Mouse (Mus musculus): ENCODE measurements around the gene Nlrc4.
"Not testable (repeated sequence)": the region's sequence is repeated elsewhere in the genome, so short reads cannot be mapped to it uniquely, and the experiment has no call there.

The Nlrc4 gene

DNA sequence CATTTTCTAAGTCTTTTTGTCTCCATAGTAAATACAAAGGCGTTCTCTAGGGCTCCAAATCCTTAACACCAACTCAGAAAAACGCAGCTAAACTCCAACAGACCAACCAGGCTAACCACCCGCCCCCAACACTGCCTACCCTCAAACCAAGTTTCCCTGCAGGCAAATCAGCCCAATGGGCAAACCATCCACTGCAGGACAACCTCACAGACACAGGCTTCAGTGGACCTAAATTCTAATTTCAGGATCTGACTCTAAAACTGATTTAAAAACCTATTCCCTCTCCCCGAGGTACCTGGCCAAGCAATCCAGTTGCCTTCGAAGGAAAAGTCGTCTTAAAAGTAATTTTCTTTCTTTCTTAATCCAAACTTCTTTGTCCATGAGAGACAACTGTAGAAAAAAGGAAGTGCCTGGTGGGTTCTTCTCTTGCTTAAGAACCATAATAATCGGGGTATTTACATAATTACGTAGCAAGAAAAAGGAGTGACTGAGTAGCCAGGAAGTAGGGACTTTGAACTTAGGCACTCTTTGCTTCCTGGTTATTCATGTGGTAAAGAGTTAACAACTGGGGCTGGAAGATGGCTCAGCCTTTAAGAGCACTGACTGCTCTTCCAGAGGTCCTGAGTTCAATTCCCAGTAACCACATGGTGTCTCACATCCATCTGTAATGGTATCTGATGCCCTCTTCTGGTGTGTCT, at the start of gene Nlrc4:
Gene Nlrc4, minus strand, starts transcription at position 432 of the 698 bp plus-strand sequence.
- DNase-seq (ENCODE audit: low read depth, low spot score) = no peak

DNA sequence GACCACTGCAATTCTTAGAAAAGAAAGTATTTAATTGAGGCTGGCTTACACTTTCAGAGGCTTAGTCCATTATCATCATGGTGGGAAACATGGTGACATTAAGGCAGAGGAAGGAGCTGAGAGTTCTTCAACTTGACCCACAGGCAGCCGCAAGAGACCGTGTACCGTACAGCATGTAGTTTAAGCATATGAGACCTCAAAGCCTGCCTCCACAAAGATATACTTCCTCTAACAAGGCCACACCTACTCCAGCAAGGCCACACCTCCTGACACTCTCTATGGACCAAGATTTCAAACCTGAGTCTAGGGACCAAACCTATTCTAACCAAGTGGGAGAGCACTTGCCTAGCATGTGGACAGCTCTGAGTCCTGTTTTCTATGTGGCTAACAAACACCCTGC, 49.7 kb upstream of the Nlrc4 start:
- DNase-seq (ENCODE audit: low read depth, low spot score) = no peak

DNA sequence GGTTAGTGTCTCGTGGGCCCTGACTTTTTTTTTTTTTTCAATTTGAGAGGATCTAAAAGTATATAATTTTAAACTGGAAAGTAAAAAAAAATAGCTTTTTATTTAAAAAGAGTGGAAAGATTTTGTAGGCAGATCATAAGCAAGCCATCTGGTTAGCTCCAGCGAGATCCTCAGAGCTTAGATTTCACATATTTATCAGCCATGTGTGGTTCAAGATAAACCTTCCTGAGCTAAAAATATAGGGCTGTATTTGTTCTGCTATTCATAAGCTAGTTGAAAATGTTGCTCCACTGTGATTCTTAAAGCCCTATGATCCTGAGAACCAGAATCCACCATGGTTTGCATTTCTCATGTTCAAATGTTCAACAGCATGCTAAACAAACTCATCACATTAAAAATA, 49.0 kb upstream of the Nlrc4 start:
- DNase-seq (ENCODE audit: low read depth, low spot score) = peak; percentile 90

DNA sequence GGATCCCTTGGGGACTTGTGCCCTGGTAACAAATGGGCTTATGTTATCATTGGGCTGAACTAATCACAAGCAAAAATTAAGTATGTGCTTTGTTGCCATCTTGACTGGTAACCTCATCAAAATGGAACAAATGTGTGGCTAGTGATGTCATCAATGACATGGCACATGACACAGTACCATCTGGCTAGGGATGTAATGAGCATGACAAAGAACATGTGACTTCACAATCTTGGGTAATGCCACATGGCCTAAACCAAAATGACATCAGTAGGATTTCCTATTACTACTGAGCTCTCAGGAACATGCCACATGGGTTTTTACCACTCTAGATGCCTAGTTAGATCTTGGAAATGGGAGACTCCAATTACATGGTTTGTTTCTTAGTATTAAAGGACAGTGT, 42.1 kb upstream of the Nlrc4 start:
- DNase-seq (ENCODE audit: low read depth, low spot score) = no peak

DNA sequence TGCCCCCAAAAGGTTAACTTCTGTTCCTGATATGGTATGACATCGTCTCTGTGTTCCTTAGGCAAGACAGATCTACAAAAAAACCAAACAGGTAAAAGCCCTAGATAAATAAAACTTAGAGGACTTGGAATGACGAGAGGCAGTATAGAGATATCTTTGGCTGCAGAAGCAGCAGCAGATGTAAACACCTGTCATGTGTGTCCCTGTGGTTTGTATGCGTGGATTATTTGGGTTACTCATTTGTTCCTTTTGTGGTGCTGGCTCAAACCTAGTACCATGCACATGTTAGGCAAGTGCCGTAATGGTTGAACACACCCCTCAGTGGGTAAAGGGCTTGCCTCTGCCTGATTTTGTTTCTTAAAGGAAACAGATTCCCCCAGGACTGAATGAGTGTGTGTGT, 41.3 kb upstream of the Nlrc4 start:
- no peak for DNase-seq (ENCODE audit: low read depth, low spot score)

DNA sequence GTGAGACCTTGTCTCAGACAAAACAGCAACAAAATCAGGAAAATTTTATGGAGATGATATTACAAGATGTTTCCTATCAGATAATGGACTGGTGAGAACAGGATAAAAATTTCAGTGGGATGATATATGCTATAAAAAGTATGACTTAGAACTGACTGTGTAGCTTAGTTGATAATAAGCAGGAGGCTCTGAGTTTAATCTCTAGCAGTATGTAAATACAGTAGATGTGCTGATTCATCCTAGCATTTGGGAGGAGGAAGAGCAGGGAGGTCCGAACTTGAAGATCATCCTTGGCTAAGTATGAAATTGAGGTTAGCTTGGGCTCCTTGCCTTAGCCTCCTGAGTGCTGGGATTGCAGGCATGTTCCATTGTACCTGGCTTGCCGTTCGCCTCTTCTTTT, 32.6 kb upstream of the Nlrc4 start:
- no peak for DNase-seq (ENCODE audit: low read depth, low spot score)

DNA sequence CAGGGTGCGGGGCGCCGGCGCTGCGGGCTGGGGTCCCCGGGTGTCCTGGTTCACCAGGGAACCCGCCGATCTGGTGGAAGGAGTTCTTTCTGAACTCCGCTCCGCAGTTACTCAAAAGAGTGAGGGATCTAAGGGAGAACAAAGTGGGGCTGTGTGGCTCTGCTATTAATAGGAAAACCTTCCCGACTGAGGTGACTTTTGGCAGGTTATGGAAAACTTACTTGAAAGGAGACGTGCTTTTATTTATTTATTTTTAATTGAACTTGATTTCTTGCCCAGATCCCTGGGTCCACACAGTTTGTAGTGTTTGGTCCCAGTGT, 30.9 kb upstream of the Nlrc4 start:
- DNase-seq (ENCODE audit: low read depth, low spot score) = no peak

DNA sequence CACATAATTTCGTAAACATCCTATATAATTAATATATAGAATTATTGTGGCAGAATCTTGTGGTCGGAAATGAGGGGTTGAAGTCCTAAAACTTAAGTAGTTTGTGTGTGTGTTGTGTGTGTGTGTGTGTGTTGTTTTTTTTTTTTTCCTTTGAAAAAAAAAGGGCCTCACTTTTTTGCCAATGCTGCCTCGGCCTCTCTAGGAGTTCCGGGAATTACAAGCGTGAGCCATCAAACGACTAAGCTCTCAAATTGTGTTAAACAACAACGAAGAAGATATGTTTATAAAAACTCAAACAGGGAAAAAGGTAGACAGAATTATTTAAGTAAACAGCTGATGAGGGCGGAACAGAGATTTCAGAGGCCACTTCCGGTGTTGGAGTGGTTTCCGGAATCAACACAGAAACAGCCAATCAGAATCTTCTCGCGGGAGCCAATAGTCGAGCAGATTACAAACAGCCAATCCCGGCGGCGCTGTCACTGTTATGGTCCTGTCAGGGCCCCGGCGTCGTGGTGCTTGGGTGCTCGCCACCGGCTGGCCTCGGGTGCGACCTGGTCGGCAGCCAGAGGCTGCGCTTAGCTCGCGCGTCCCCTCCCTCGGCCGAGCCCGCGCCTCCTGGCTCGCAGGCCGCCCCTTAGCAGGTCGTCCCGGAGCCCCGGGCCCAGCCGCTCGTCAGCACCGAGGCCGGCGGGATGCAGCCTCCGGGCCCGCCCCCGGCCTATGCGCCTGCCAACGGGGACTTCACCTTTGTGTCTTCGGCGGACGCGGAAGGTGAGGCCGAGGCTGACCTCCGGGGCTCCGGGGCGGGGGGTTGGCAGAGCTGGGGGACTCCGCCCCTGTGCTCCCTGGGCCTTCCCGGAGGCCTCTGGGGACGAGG, 30.3 kb upstream of the Nlrc4 start, which contains the start of gene Yipf4:
Gene Yipf4, plus strand, starts transcription at position 470 of the 877 bp plus-strand sequence.
- DNase-seq (ENCODE audit: low read depth, low spot score) = peak; percentile 96

DNA sequence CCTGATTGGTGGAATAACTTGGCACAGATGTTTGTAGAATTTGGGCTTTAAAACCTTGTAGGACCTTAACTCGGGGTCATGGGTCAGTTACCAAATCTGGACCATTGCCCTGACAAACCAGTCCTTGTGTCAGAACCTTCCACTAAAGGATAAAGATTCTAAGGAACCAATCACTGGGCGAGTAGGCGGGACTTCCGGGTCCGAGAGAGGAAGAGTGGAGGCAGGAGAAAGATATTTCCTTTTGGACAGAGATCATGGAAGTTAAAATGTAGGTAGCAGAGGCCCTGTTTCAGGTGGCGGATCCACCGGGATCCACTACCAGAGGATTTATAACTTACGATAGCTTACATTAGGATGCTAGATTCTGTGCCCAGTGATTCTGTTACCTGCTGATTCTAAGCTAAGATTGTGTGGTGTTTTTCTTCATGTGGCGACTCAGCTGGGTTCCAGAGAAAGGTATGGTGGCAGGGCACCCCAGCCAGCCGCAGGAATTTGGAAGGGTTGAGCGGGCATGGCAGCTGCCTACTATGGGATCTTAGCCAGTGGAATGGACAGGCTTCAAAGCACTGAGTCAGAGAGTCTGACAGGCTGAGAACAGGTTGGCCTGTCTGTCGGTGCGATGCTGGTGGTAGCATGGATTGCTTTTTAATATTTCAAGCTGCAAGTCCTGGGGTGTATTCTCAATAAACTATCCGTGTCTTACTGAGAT, 21.6 kb upstream of the Nlrc4 start:
- no peak for DNase-seq (ENCODE audit: low read depth, low spot score)

DNA sequence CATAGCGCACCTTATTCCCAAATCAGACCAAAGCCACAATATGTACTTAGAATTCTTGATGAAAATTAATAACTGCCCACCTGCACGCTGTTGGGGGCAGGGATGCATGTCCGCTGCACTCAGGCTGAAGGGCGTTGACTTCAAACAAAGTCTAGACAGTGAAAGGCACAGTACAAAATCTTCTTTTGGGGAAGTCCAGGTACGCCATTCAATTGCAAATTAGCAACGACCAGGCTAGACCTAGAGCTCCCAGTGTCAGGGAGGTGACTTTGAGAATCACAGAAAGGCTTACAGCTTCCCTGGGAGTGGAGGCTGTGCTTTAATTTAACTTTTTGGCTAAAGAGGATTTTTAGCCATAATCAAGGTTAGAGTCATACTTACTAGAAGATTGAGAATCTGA, 11.2 kb upstream of the Nlrc4 start:
- DNase-seq (ENCODE audit: low read depth, low spot score) = not testable (repeated sequence)

DNA sequence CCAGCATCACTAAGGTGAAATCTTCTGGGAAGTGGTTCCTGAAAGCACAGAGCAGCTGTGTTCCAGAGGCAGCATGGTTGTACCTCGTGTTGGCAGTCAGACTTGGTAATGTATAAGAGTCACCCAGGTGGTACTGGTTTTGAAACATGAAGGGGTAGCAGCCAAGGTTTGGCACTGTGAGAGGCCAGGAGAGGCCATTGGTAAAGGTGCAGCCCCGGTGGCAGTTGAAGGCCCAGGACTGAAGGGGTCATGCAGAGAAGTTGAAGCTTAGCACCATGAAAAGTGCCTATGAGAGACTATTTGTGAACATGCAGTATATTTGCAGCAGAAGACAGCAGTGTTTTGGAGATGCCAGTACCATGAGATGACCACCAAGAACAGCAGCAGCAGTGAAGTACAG, 9.0 kb upstream of the Nlrc4 start:
- DNase-seq (ENCODE audit: low read depth, low spot score) = not testable (repeated sequence)

DNA sequence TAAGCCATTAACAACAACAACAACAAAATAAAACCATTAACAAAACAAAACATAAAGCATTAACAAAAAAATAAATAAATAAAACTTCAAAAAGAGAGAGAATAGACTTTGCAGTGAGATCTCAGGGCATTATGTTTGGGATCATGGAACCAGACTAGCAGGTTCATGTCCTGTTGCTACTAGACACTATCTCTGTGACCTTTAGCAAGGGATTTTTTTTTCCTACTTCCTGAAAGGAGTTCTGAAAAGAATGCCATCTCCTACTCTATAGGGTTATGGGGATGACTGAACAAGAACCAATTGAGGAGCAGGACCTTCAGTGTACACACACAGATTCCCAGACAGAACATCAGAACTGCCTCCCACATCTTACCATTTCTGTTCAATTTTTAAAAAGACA, 4.6 kb upstream of the Nlrc4 start:
- no peak for DNase-seq (ENCODE audit: low read depth, low spot score)

DNA sequence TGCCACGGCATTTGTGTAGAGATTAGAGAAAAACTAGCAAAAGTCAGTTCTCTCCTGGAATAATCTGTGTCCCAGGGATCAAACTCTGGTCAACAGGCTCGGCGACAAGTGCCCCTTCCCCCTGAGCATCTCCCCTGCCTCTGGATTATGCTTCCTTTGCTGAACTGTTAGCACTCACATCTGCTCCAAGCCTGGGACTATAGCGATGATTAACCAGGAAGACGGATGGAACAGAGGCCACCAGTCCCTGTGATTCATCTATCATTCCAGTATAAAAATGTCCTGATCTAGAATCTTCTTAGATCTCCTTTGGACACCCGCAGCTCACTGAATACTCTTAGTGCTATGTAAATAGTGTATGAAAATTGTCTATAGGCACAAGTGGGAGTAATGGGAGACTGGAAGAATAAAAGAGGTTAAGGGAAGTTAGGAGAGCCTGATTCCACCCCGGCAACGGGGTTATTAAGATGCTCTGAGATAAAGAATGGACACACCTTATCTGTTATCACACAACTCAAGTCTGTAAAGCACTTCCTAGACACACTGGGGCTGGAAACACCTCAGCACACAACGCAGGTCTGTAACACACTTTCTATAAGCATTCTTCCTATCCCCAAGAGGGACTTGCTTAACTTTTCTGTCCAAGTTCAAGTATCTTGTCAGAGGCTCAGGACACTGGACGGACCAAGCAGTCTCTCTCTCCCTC, 817 bp downstream of the Nlrc4 start:
- DNase-seq (ENCODE audit: low read depth, low spot score) = no peak

DNA sequence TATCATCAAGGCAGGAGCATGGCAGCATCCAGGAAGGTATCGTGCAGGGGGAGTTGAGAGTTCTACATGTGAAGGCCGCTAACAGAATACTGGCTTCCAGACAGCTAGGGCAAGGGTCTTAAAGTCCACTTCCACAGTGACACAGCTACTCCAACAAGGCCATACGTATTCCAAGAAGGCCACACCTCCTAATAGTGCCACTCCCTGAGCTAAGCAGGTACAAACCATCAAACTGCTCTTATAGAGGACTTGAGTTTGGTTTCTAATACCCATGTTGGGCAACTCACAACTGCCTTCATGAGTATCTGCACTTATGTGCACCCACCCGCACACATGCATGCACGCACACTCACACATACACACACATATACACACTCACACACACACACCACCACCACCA, 2.1 kb downstream of the Nlrc4 start:
- no peak for DNase-seq (ENCODE audit: low read depth, low spot score)

DNA sequence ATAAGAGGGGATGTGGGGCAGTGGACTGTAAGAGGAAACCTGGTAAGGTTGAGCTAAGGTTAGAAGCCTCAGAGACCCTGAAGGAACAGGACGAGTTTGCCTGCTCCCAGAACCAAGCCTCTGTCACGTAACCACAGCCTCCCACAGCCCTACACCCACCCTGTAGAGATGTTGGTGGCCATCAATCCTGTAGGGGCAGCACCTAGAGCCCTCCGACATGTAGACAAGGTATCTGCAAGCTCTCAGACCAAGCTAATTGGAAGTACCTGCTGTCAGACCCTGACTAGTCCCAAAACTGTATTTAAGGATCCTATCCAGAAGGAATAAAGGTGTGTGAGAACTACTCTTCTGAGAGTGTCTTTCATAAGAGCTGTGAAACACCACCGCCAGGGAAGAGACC, 3.5 kb downstream of the Nlrc4 start:
- no peak for DNase-seq (ENCODE audit: low read depth, low spot score)

DNA sequence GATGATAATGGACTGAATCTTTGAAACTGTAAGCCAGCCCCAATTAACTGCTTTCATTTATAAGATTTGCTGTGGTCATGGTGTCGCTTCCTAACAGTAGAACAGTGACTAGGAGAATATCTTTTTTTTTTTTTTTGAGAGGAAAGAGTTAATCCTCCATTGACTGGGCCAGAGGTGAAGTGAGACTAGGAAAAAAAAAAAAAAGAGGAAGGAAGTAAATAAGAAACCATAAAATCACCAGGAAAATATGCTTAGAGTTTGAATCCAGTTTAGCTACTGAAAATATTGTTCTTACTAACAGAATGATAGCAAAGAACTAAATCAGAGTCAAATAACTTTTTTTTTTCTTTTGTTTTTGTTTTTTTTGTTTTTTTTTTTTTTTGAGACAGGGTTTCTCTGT, 4.3 kb downstream of the Nlrc4 start:
- DNase-seq (ENCODE audit: low read depth, low spot score) = no peak

DNA sequence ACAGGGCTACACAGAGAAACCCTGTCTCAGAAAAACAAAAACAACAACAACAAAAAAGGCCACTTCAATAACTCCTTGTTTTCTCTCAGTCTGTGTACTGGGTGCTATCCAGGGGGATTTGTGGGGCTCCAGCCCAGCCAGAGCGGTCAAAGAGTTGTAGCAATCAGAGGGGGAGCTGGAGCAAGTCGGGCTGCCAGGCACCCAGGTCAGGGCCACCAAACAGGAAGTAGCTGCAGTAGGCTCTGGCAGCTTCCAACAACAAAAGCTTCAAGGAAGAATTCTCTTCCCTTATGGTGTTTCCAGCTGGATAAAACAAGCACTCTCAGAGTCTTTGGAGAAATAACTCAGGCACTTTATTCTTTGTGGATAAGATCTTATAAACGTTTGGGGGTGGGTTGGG, 5.0 kb downstream of the Nlrc4 start:
- no peak for DNase-seq (ENCODE audit: low read depth, low spot score)

DNA sequence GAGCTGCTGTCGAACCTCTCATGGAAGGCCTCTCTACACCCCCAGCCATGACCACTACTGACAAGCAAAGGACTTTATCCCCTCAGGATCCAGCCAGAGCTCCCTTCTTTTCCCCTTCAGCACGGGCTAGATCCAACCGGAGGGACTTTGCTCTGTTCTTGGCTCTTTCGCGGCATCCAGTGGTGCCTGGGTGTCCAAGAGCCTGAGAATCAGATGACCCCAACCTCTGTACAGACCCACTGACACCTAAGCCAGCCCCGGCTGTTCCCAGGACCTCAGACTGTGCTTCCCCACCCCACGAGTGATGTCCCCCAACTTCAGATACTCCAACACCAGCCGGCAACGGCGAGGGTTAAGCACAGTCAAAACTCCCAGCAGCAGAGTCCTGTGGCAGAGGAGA, 9.2 kb downstream of the Nlrc4 start:
- DNase-seq (ENCODE audit: low read depth, low spot score) = no peak

DNA sequence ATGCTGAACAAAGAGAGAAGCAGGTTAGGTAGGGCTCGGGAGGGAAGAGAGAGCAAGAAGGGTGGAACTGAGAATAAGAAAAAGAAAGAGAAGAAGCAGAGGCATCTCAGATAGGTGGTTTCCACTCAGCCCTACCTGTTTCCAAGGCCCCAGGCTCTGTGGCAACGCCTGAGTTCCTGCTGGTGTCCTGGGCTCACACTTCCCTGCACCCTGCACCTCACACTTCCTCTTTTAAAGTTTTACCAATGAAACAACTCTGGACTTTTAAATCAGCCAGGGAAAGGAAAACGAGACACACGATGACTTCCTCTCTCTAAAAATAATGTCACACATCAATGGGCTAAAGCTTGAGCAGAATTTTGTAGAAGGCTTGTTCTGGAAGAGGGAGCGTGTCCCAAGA, 18.5 kb downstream of the Nlrc4 start:
- DNase-seq (ENCODE audit: low read depth, low spot score) = no peak

DNA sequence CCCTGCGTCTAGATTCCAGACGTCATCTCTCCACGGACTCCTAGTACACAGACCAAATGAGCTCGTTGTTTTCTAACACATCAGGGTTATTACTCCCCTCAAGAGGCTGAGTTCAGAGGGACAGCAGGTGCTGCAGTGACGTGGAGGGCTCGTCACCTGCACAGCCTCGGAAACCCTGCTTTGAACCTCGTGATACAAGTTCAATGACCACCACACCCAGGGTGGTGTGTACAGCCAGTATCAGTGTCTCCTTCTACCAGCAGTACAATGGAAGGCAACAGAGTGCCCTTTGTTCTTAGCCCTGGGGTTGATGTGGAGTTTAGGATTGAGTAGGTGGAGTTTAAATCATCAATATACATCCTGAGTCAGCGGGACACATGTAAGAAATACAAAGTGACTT, 21.2 kb downstream of the Nlrc4 start:
- no peak for DNase-seq (ENCODE audit: low read depth, low spot score)

DNA sequence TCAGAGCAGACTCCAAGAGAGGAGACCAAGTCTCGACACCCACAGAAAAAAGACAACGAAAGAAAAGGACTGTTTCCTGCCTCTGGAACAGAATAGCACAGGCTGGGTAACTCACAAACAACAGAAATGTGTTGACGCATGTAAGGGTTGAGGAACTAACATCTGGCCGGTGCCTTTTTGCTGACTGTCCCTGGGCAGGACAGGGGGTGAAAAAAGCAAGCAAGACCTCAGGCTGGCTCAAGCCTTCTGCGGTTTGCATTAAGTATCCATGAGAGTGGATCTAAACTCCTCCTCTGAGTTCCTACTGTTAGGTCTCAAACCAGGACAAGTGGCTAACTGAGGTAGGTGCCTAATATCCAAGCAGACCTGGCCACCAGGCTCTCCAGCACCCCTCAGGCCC, 26.3 kb downstream of the Nlrc4 start:
- no peak for DNase-seq (ENCODE audit: low read depth, low spot score)

DNA sequence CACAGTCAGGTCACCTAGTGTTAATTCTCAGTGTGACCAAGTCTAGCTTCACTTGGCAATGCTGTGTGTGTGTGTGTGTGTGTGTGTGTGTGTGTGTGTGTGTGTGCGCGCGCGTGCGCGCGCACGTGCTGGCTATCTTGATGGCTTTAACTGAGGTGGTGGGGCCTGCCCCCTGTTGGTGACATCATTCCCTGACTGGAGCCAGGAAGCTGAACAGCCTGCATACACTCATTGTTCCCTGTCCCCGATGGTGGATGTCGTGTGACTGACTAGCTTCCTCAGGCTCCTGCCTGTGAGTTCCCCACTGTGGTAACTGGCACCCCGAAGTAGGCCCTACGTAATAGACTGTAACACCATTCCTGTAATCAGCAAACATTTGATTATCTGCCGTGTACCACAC, 27.5 kb downstream of the Nlrc4 start:
- no peak for DNase-seq (ENCODE audit: low read depth, low spot score)

Measured in telencephalon, adult 2 months (tissue).